Comparison of ENCODE assay signal across 28 mouse cellular contexts in the genomic region with DNA sequence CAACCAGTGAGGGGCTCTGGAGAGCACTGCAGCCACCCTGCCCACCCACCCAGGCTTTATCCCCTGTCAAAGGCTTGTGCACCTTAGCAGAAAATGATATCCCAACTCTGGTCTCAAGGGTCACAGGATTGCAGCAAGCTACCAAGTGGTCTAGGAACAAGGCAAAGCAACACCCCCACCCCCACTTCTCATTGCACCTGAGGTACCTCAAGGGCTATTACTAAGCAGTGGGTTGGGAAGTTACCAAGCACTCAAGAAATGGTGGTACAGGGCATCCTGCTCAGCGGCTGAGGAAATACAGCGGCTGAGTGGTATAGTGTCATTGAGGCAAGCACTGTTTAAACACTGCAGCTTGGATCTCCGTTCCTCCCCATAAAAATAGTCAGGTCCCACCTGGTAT.
"Had no signal": no experiment of that assay in that cellular context is flagged by ENCODE, and none has a peak within 500 bp of the region (broad histone marks: within the 10 kb centered on the region; RNA-seq: fewer than 3 reads in every experiment).

No protein-coding gene starts in this region.

- H3K4me2 ChIP-seq: limb, embryonic 12.5 days; limb, embryonic 13.5 days; limb, embryonic 15.5 days; liver, embryonic 11.5 days; liver, embryonic 12.5 days; liver, embryonic 13.5 days; liver, embryonic 15.5 days; lung, embryonic 14.5 days; lung, embryonic 15.5 days; midbrain, embryonic 11.5 days; midbrain, embryonic 12.5 days; midbrain, embryonic 13.5 days; midbrain, embryonic 15.5 days; neural tube, embryonic 12.5 days had no signal

- H3K27me3 ChIP-seq: limb, embryonic 15.5 days; liver, embryonic 13.5 days; liver, embryonic 15.5 days; lung, embryonic 15.5 days; midbrain, embryonic 12.5 days; midbrain, embryonic 13.5 days; midbrain, embryonic 15.5 days; neural tube, embryonic 12.5 days had no signal

- ATAC-seq: liver, embryonic 12.5 days; liver, postnatal 0 days; midbrain, embryonic 13.5 days; midbrain, embryonic 15.5 days; midbrain, embryonic 16.5 days had no signal

- H3K27ac ChIP-seq: left cerebral cortex, adult 2 months; limb, embryonic 10.5 days; limb, embryonic 12.5 days; limb, embryonic 13.5 days; limb, embryonic 15.5 days; liver, embryonic 12.5 days; liver, embryonic 13.5 days; liver, embryonic 14.5 days; liver, embryonic 15.5 days; lung, embryonic 15.5 days; macrophage; midbrain, embryonic 10.5 days; midbrain, embryonic 12.5 days; midbrain, embryonic 13.5 days; midbrain, embryonic 15.5 days; neural tube, embryonic 12.5 days had no signal

- DNase-seq: layer of hippocampus, postnatal 36 days; left cerebral cortex, postnatal 4 days; liver; liver, embryonic 13.5 days; liver, postnatal 0 days; lung, embryonic 14.5 days; lung, postnatal 4 days; midbrain, embryonic 14.5 days had no signal

- H3K4me3 ChIP-seq: left cerebral cortex, adult 2 months; limb, embryonic 10.5 days; limb, embryonic 12.5 days; limb, embryonic 13.5 days; limb, embryonic 15.5 days; liver, embryonic 12.5 days; liver, embryonic 13.5 days; liver, embryonic 15.5 days; lung, embryonic 15.5 days; megakaryocyte, embryonic 14.5 days; midbrain, embryonic 10.5 days; midbrain, embryonic 12.5 days; midbrain, embryonic 13.5 days; midbrain, embryonic 15.5 days; myocyte; neural tube, embryonic 12.5 days had no signal

- H3K9me3 ChIP-seq: limb, embryonic 10.5 days; limb, embryonic 12.5 days; limb, embryonic 13.5 days; limb, embryonic 15.5 days; liver, embryonic 12.5 days; liver, embryonic 13.5 days; liver, embryonic 15.5 days; lung, embryonic 15.5 days; megakaryocyte, embryonic 14.5 days; midbrain, embryonic 10.5 days; midbrain, embryonic 12.5 days; midbrain, embryonic 13.5 days; midbrain, embryonic 15.5 days; neural tube, embryonic 12.5 days had no signal

- H3K9ac ChIP-seq: limb, embryonic 12.5 days; limb, embryonic 13.5 days; limb, embryonic 15.5 days; liver, embryonic 12.5 days; liver, embryonic 13.5 days; liver, embryonic 14.5 days; liver, embryonic 15.5 days; liver, postnatal 0 days; lung, embryonic 14.5 days; lung, embryonic 15.5 days; midbrain, embryonic 12.5 days; midbrain, embryonic 13.5 days; midbrain, embryonic 15.5 days; neural tube, embryonic 12.5 days had no signal

- H3K4me1 ChIP-seq: lung, embryonic 15.5 days; midbrain, embryonic 10.5 days; midbrain, embryonic 12.5 days; midbrain, embryonic 13.5 days; midbrain, embryonic 15.5 days had no signal

- H3K36me3 ChIP-seq: limb, embryonic 10.5 days; limb, embryonic 12.5 days; limb, embryonic 13.5 days; limb, embryonic 15.5 days; liver, embryonic 12.5 days; liver, embryonic 13.5 days; liver, embryonic 15.5 days; lung, embryonic 15.5 days; midbrain, embryonic 10.5 days; midbrain, embryonic 12.5 days; midbrain, embryonic 13.5 days; midbrain, embryonic 15.5 days; neural tube, embryonic 12.5 days had no signal
